Mouse (Mus musculus) hindbrain, embryonic 13.5 days (tissue): ENCODE data around the gene Prdm16. TPM values are rescaled to one million over a fixed set of nuclear protein-coding genes. Genes with fewer than 3 reads are reported as not detected.

ENCODE experiments used
- ATAC-seq: fragments of 200-750 bp; cut with Nextera tagmentation; 2 replicates; pipeline ENCODE4 v1.8.0; 2017; ENCODE audit warnings: moderate TSS enrichment; ENCODE audit not compliant: low FRiP score
- H3K27ac ChIP-seq: fragments of 300-500 bp; sonication (generic); 2 replicates; pipeline ENCODE4 v1.5.1; 2015; ENCODE audit warnings: inconsistent platforms, mild to moderate bottlenecking, moderate library complexity
- H3K27me3 ChIP-seq: fragments of 300-500 bp; sonication (generic); 2 replicates; pipeline ENCODE4 v1.6.1; 2015; ENCODE audit warnings: mild to moderate bottlenecking, inconsistent platforms
- H3K36me3 ChIP-seq: fragments of 300-500 bp; sonication (generic); 2 replicates; pipeline ENCODE4 v1.6.1; 2015; ENCODE audit warnings: mild to moderate bottlenecking, inconsistent platforms
- H3K4me1 ChIP-seq: fragments of 300-500 bp; sonication (generic); replicated peaks from 2 replicates; pipeline ENCODE4 v1.6.1; 2015; ENCODE audit warnings: inconsistent platforms
- H3K4me2 ChIP-seq: fragments of 300-500 bp; sonication (generic); 2 replicates; pipeline ENCODE4 v1.6.1; 2015; ENCODE audit warnings: inconsistent platforms, mild to moderate bottlenecking, moderate library complexity
- H3K4me3 ChIP-seq: fragments of 300-500 bp; sonication (generic); 2 replicates; pipeline ENCODE4 v1.5.1; 2015; ENCODE audit warnings: mild to moderate bottlenecking, inconsistent platforms
- H3K9ac ChIP-seq: fragments of 300-500 bp; sonication (generic); 2 replicates; pipeline ENCODE4 v1.6.1; 2015; ENCODE audit warnings: mild to moderate bottlenecking, inconsistent platforms
- H3K9me3 ChIP-seq: fragments of 300-500 bp; sonication (generic); 2 replicates; pipeline ENCODE4 v1.6.1; 2016; ENCODE audit warnings: inconsistent platforms
- WGBS: fragments of 180-500 bp; shearing (Covaris S2); methylation state at CpG from one replicate; pipeline ENCODE4 v1.1.7; 2015; 5-methylcytosine and 5-hydroxymethylcytosine counted together
- polyA plus RNA-seq: library from polyadenylated mRNA; unstranded; fragments of >200 nt; fragmentation: Nextera tagmentation; extraction: Ambion mirVana; gene quantifications from 2 replicates; pipeline ENCODE4 v1.2.1, GENCODE M21; 2015

Prdm16 gene
- polyA plus RNA-seq, 1 experiment from 2014 or later = 17.2 TPM

GRCm38 (mm10) chr4:154623241-154623640 is 13.4 kb downstream of the Prdm16 start:
- H3K4me3 ChIP-seq = no peak overlapping the region
- H3K27me3 ChIP-seq = peaks cover 82% of the 10 kb centered on the region
- peaks cover 49% of the 10 kb centered on the region for H3K4me1 ChIP-seq
- H3K9me3 ChIP-seq = no peaks in the 10 kb centered on the region
- WGBS = 85% methylated on average over 3 of the region's 3 CpGs
- H3K4me2 ChIP-seq = no peak overlapping the region
- no peak overlapping the region for H3K9ac ChIP-seq
- no peak for ATAC-seq
- no peak overlapping the region for H3K27ac ChIP-seq
- no peaks in the 10 kb centered on the region for H3K36me3 ChIP-seq

GRCm38 (mm10) chr4:154622521-154622920 is 14.2 kb downstream of the Prdm16 start:
- peaks cover 79% of the 10 kb centered on the region for H3K27me3 ChIP-seq
- H3K4me2 ChIP-seq = no peak overlapping the region
- no peak for ATAC-seq
- H3K4me1 ChIP-seq = peaks cover 51% of the 10 kb centered on the region
- no peak overlapping the region for H3K9ac ChIP-seq
- WGBS = 94% methylated on average over 4 of the region's 4 CpGs
- no peak overlapping the region for H3K4me3 ChIP-seq
- H3K9me3 ChIP-seq = no peaks in the 10 kb centered on the region
- H3K36me3 ChIP-seq = no peaks in the 10 kb centered on the region
- no peak overlapping the region for H3K27ac ChIP-seq

DNA sequence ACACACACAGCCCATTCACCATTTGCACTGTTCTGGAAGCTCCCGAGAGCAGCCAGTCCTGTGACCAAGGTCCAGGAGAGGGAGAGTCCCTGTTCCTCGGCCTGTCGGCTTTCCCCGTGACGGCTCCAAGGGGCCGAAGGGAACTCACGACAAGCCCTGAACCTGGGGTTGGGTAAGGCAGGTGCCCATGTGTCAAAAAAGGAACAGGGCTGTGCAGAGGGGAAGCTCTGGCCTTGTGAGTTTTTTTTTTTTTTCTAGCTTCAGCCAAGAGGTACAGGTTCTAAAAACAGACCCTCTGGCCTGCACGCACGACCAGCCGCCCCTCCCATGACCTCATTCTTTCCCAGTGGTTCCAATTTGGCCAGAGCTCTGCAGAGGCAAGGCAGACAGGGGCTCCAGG is 25.5 kb downstream of the Prdm16 start:
- WGBS = 84% methylated on average over 10 of the region's 10 CpGs
- no peak overlapping the region for H3K27ac ChIP-seq
- no peaks in the 10 kb centered on the region for H3K36me3 ChIP-seq
- H3K9ac ChIP-seq = no peak overlapping the region
- no peaks in the 10 kb centered on the region for H3K9me3 ChIP-seq
- no peaks in the 10 kb centered on the region for H3K4me1 ChIP-seq
- no peak overlapping the region for H3K4me3 ChIP-seq
- no peak for ATAC-seq
- H3K27me3 ChIP-seq = peaks cover 52% of the 10 kb centered on the region
- no peak overlapping the region for H3K4me2 ChIP-seq

GRCm38 (mm10) chr4:154607724-154608123 is 28.9 kb downstream of the Prdm16 start:
- 87% methylated on average over 5 of the region's 5 CpGs for WGBS
- no peak for ATAC-seq

GRCm38 (mm10) chr4:154604442-154604830 is 32.2 kb downstream of the Prdm16 start:
- Histone ChIP-seq H3K4me1 (peaks cover 49% of the 10 kb centered on the region), H3K4me3 (no peak overlapping the region), H3K27ac (0 out of 2 replicates have a peak overlapping the region, but pooled peaks have one; percentile 67), H3K36me3 (no peaks in the 10 kb centered on the region), H3K9ac (no peak overlapping the region), H3K27me3 (peaks cover 54% of the 10 kb centered on the region), H3K4me2 (no peak overlapping the region), H3K9me3 (no peaks in the 10 kb centered on the region)
- 0 out of 2 replicates have a peak, but pooled peaks have one; percentile 5 for ATAC-seq
- 68% methylated on average over 7 of the region's 7 CpGs for WGBS

More at GRCm38 (mm10) chr4:154607724-154608123, 28.9 kb downstream of the Prdm16 start:
- Histone ChIP-seq H3K9me3 (no peaks in the 10 kb centered on the region), H3K4me1 (peaks cover 17% of the 10 kb centered on the region), H3K4me3 (no peak overlapping the region), H3K9ac (no peak overlapping the region), H3K36me3 (no peaks in the 10 kb centered on the region), H3K27ac (no peak overlapping the region), H3K27me3 (peaks cover 43% of the 10 kb centered on the region), H3K4me2 (no peak overlapping the region)

- ATAC-seq = peak; percentile 52
- peaks cover 54% of the 10 kb centered on the region for H3K4me1 ChIP-seq
- H3K36me3 ChIP-seq = no peaks in the 10 kb centered on the region
- 0 out of 2 replicates have a peak overlapping the region, but pooled peaks have one; percentile 24 for H3K9ac ChIP-seq
- WGBS = 12% methylated on average over 25 of the region's 25 CpGs
- H3K4me3 ChIP-seq = no peak overlapping the region
- H3K9me3 ChIP-seq = no peaks in the 10 kb centered on the region
- H3K27me3 ChIP-seq = peaks cover 53% of the 10 kb centered on the region
- no peak overlapping the region for H3K4me2 ChIP-seq
- H3K27ac ChIP-seq = peak overlapping the region; percentile 67
Measured at GRCm38 (mm10) chr4:154603663-154604441, 32.8 kb downstream of the Prdm16 start.

GRCm38 (mm10) chr4:154602409-154602808 is 34.3 kb downstream of the Prdm16 start:
- peaks cover 69% of the 10 kb centered on the region for H3K4me1 ChIP-seq
- no peak overlapping the region for H3K4me2 ChIP-seq
- no peak for ATAC-seq

DNA sequence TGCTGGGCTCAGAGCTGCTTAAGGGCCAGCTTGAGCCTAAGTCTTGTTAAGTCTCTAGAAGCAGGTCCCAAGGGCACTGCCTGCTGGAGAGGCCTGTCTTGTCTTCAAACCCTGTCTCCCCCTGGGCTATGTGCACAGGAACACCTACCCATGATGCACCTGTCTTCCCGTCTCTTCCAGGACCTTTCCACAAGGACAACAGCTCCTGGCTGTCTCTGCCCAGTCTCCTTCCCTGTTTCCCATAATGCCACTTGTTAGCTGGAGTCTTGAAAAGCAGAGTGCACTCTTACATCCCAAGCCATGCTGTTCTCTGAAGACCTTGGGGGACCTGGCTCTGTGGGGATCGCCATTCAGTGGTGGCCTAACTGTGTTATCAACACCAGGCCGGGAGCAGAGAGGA is 35.7 kb downstream of the Prdm16 start:
- WGBS = 43% methylated on average over 3 of the region's 3 CpGs
- Histone ChIP-seq H3K4me3 (no peak overlapping the region), H3K27me3 (peaks cover 71% of the 10 kb centered on the region), H3K27ac (peak overlapping the region; percentile 31; the same call in 1 of the 2 replicates), H3K36me3 (no peaks in the 10 kb centered on the region), H3K9ac (no peak overlapping the region), H3K4me2 (no peak overlapping the region), H3K9me3 (no peaks in the 10 kb centered on the region), H3K4me1 (peaks cover 78% of the 10 kb centered on the region)
- no peak for ATAC-seq

More at GRCm38 (mm10) chr4:154602409-154602808, 34.3 kb downstream of the Prdm16 start:
- Histone ChIP-seq H3K4me3 (no peak overlapping the region), H3K27ac (no peak overlapping the region), H3K27me3 (peaks cover 66% of the 10 kb centered on the region), H3K9me3 (no peaks in the 10 kb centered on the region), H3K9ac (no peak overlapping the region), H3K36me3 (no peaks in the 10 kb centered on the region)
- WGBS = 75% methylated on average over 10 of the region's 10 CpGs

DNA sequence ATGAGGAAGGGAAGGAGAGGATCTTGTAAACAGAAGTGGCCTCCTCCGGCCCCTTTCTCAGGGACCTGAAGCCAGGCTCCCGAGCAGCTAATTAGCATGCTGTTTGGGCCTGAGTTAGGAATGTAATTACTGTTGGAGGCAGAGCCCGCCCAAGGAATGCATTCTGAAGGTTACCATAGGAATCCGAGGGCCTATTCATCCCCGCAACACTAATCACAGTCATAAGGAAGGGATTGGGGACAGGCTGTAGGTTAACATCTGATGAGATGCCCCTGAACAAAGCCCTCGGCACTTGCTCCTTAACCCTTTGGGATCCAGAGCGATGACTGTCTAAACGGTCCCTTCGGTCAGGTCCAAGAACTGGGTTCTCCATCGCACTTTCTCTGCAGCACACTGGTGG is 36.7 kb downstream of the Prdm16 start:
- no peak overlapping the region for H3K9ac ChIP-seq
- peak; percentile 49 for ATAC-seq
- WGBS = 11% methylated on average over 10 of the region's 10 CpGs
- peaks cover 85% of the 10 kb centered on the region for H3K4me1 ChIP-seq
- no peaks in the 10 kb centered on the region for H3K9me3 ChIP-seq
- peaks cover 71% of the 10 kb centered on the region for H3K27me3 ChIP-seq
- no peaks in the 10 kb centered on the region for H3K36me3 ChIP-seq
- H3K4me2 ChIP-seq = no peak overlapping the region
- H3K4me3 ChIP-seq = no peak overlapping the region
- H3K27ac ChIP-seq = peak overlapping the region; percentile 74

DNA sequence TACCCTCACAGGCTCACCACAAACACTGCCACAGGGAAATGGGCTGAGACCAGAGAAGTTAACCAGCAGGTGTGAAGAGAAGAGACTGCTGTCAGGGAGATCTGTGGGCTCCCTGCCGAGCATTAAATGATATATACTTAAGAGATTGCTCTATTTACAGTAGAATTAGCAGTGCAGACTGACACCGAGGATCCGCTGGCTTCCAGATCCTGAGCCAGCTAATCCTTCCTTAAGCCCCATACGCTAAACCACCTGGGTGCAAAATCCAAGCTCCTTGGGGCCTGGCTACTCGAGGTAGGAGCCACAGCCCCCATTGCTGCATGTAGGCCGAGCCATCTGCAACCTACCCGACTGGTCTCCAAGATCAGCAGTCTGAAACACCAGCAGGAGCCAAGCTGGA is 38.3 kb downstream of the Prdm16 start:
- Histone ChIP-seq H3K4me3 (no peak overlapping the region), H3K27me3 (peaks cover 68% of the 10 kb centered on the region), H3K4me2 (no peak overlapping the region), H3K9me3 (no peaks in the 10 kb centered on the region), H3K4me1 (peaks cover 90% of the 10 kb centered on the region), H3K9ac (no peak overlapping the region), H3K27ac (0 out of 2 replicates have a peak overlapping the region, but pooled peaks have one; percentile 35), H3K36me3 (no peaks in the 10 kb centered on the region)
- ATAC-seq = no peak
- 55% methylated on average over 7 of the region's 7 CpGs for WGBS

DNA sequence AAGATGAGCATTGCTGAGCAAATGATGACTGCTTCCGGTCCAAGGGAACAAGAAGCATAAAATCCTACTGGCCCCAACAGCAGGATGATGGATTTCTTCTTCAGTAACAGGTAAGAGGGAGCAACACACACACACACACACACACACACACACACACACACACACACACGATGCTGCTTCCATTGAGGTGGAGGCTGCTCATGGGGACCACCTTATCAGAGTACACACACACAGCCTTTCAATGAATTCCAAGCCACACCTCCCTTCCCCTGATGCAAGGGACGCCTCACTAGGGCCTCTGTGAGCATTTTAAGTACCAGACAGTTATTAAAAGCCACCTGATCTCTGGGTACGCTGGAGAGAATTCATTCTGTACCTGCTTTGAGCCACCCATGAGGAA is 39.9 kb downstream of the Prdm16 start:
- Histone ChIP-seq H3K4me2 (no peak overlapping the region), H3K4me3 (no peak overlapping the region), H3K4me1 (peaks cover 88% of the 10 kb centered on the region), H3K9ac (no peak overlapping the region), H3K27me3 (peaks cover 74% of the 10 kb centered on the region), H3K36me3 (no peaks in the 10 kb centered on the region), H3K9me3 (no peaks in the 10 kb centered on the region), H3K27ac (no peak overlapping the region)
- 69% methylated on average over 4 of the region's 4 CpGs for WGBS
- no peak for ATAC-seq

- Histone ChIP-seq H3K4me3 (no peak overlapping the region), H3K27ac (peak overlapping the region; percentile 85), H3K27me3 (peaks cover 68% of the 10 kb centered on the region), H3K9me3 (no peaks in the 10 kb centered on the region), H3K9ac (no peak overlapping the region; the same call in 1 of the 2 replicates), H3K4me1 (peaks cover 73% of the 10 kb centered on the region), H3K4me2 (peak overlapping the region; percentile 31), H3K36me3 (no peaks in the 10 kb centered on the region)
- 7% methylated on average over 21 of the region's 21 CpGs for WGBS
- ATAC-seq = peak; percentile 58
Measured at GRCm38 (mm10) chr4:154594761-154595556, 41.7 kb downstream of the Prdm16 start.
